In the genomic region with DNA sequence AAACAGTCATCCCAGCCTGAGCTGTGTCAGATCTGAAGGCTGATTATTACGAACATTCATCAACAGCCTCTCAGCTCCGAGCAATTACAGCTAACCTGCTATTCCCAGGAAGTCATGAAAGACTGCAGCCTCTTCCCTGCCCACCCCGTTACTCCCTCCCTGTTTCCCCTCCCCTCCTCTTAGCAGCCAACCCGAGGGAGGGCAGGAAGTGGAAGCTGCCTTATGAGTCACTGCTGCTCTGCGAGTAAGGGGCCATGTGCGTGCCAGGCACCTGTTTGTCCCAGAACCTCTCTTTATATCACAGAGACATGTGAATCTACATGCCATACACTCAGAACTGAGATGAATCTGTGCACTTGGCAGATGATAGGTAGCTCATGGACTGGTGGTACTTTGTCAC, we compare ENCODE assay signal across 19 mouse cellular contexts. TPM values are rescaled to one million over a fixed set of nuclear protein-coding genes. Genes with fewer than 3 reads are reported as not detected.
DNase-seq lines count a peak whose midpoint lies in the region; ATAC-seq and TF ChIP-seq lines count a peak whose summit lies in the region.
"Had no signal": no experiment of that assay in that cellular context is flagged by ENCODE, and none has a peak within 500 bp of the region (broad histone marks: within the 10 kb centered on the region; RNA-seq: fewer than 3 reads in every experiment).

No protein-coding gene starts in this region.

- no peak overlapping the region for H3K4me2 ChIP-seq in lung, postnatal 0 days (replicated peaks; ENCODE audit: low read depth, low read length)
- H3K4me2 ChIP-seq in intestine, embryonic 16.5 days (ENCODE audit: low read depth, low read length): no peak overlapping the region
- H3K4me2 ChIP-seq: forebrain, embryonic 15.5 days; kidney, embryonic 15.5 days; limb, embryonic 15.5 days; midbrain, embryonic 12.5 days had no signal

- H3K27ac ChIP-seq in lung, postnatal 0 days (ENCODE audit: low read length): no peak overlapping the region
- H3K27ac ChIP-seq in intestine, embryonic 16.5 days (ENCODE audit: low read length): no peak overlapping the region
- H3K27ac ChIP-seq: forebrain, embryonic 15.5 days; heart, adult 2 months; hindbrain, embryonic 10.5 days; kidney, embryonic 15.5 days; limb, embryonic 15.5 days; midbrain, embryonic 12.5 days had no signal

- no peak for TF ChIP-seq CTCF in lung, postnatal 0 days (IDR thresholded peaks at IDR 0.05)

- H3K9me3 ChIP-seq in lung, postnatal 0 days (ENCODE audit: low read length): no peaks in the 10 kb centered on the region
- no peaks in the 10 kb centered on the region for H3K9me3 ChIP-seq in intestine, embryonic 16.5 days (ENCODE audit: control insufficient read depth, low read length)
- H3K9me3 ChIP-seq: forebrain, embryonic 15.5 days; hindbrain, embryonic 10.5 days; kidney, embryonic 15.5 days; limb, embryonic 15.5 days; midbrain, embryonic 12.5 days had no signal

- 28% methylated on average over 6 of the region's 6 CpGs for WGBS in lung, postnatal 0 days
- WGBS in intestine, embryonic 16.5 days: 23% methylated on average over 6 of the region's 6 CpGs

- ATAC-seq in lung, postnatal 0 days: peak; percentile 42; the same call in 1 of the 2 replicates
- peak; percentile 33 for ATAC-seq in CD4-positive, CD25-positive, alpha-beta regulatory T cell, adult 4 months
- ATAC-seq in intestine, embryonic 16.5 days: 0 out of 2 replicates have a peak, but pooled peaks have one; percentile 43
- ATAC-seq: forebrain, embryonic 15.5 days; inflammation-experienced regulatory T-cells, adult 6 months had no signal

- no peaks in the 10 kb centered on the region for H3K36me3 ChIP-seq in lung, postnatal 0 days (ENCODE audit: insufficient read depth, low read length)
- no peaks in the 10 kb centered on the region for H3K36me3 ChIP-seq in intestine, embryonic 16.5 days (ENCODE audit: control insufficient read depth, insufficient read depth, low read length)
- H3K36me3 ChIP-seq: forebrain, embryonic 15.5 days; hindbrain, embryonic 10.5 days; kidney, embryonic 15.5 days; limb, embryonic 15.5 days; midbrain, embryonic 12.5 days had no signal

- H3K9ac ChIP-seq in lung, postnatal 0 days (replicated peaks; ENCODE audit: low read depth): no peak overlapping the region
- H3K9ac ChIP-seq in intestine, embryonic 16.5 days (ENCODE audit: low read depth, low read length): no peak overlapping the region
- H3K9ac ChIP-seq: forebrain, embryonic 15.5 days; kidney, embryonic 15.5 days; limb, embryonic 15.5 days; midbrain, embryonic 12.5 days had no signal

- no peak for TF ChIP-seq EP300 in lung, postnatal 0 days (IDR thresholded peaks at IDR 0.05)

- H3K4me3 ChIP-seq in lung, postnatal 0 days (ENCODE audit: low read depth, low read length): no peak overlapping the region
- H3K4me3 ChIP-seq in intestine, embryonic 16.5 days (ENCODE audit: low read length): no peak overlapping the region
- H3K4me3 ChIP-seq: forebrain, embryonic 15.5 days; heart, adult 2 months; hindbrain, embryonic 10.5 days; kidney, embryonic 15.5 days; limb, embryonic 15.5 days; midbrain, embryonic 12.5 days had no signal

- H3K27me3 ChIP-seq in lung, postnatal 0 days (replicated peaks; ENCODE audit: insufficient read depth, low read length): no peaks in the 10 kb centered on the region
- H3K27me3 ChIP-seq in intestine, embryonic 16.5 days (replicated peaks; ENCODE audit: control insufficient read depth, insufficient read depth, low read length): no peaks in the 10 kb centered on the region
- H3K27me3 ChIP-seq: forebrain, embryonic 15.5 days; kidney, embryonic 15.5 days had no signal

- peak; percentile 43 for DNase-seq in adrenal gland, postnatal 10 days
- no peak for DNase-seq in adrenal gland, adult 18-20 months (ENCODE audit: low spot score in 2 of 2)
- peak; percentile 40 for DNase-seq in lung, postnatal 0 days (ENCODE audit: low spot score)
- DNase-seq in lung, postnatal 10 days: no peak
- DNase-seq in heart, adult 9 months (ENCODE audit: low spot score in 2 of 2): no peak
- no peak for DNase-seq in cerebellum, postnatal 14 days
- DNase-seq: cerebellum, postnatal 10 days; gastrocnemius, postnatal 10 days; heart, adult 2 months; layer of hippocampus, postnatal 36 days; lung, postnatal 4 days had no signal

- no peaks in the 10 kb centered on the region for H3K4me1 ChIP-seq in lung, postnatal 0 days (ENCODE audit: insufficient read depth, low read depth, low read length)
- no peaks in the 10 kb centered on the region for H3K4me1 ChIP-seq in intestine, embryonic 16.5 days (ENCODE audit: control insufficient read depth, insufficient read depth, low read length)
- H3K4me1 ChIP-seq: kidney, embryonic 15.5 days; limb, embryonic 15.5 days had no signal

RNA-seq across cellular contexts. Expression of gene Tub, which starts 18.1 kb away (rescaled TPM):
- total RNA-seq in adrenal gland, postnatal 10 days (2021): 10 to 100 TPM; 20.7 to 27.5 TPM
- 10 to 100 TPM; 32.5 to 37.9 TPM for total RNA-seq in adrenal gland, adult 18-20 months (2021)
- 0.29 and 0.38 TPM in 2 replicates for polyA plus RNA-seq in lung, postnatal 0 days (2015; fragmentation: Nextera tagmentation; extraction: Ambion mirVana)
- polyA plus RNA-seq in CD4-positive, CD25-positive, alpha-beta regulatory T cell, adult 4 months (2017; shearing (Covaris generic)): under 1 TPM; 0.34 to 0.37 TPM
- polyA plus RNA-seq in intestine, embryonic 16.5 days (2015; fragmentation: Nextera tagmentation; extraction: Ambion mirVana): 1.8 and 1.9 TPM in 2 replicates

RNA-seq across cellular contexts. Expression of gene Eif3f, which starts 34.0 kb away (rescaled TPM):
- 100 to 1,000 TPM; 156 to 162 TPM for total RNA-seq in adrenal gland, postnatal 10 days (2021)
- 100 to 1,000 TPM; 111 to 160 TPM for total RNA-seq in adrenal gland, adult 18-20 months (2021)
- 80.1 and 83.6 TPM in 2 replicates for polyA plus RNA-seq in lung, postnatal 0 days (2015; fragmentation: Nextera tagmentation; extraction: Ambion mirVana)
- polyA plus RNA-seq in CD4-positive, CD25-positive, alpha-beta regulatory T cell, adult 4 months (2017; shearing (Covaris generic)): 10 to 100 TPM; 15.8 to 47.3 TPM
- polyA plus RNA-seq in intestine, embryonic 16.5 days (2015; fragmentation: Nextera tagmentation; extraction: Ambion mirVana): 68.2 TPM in 2 replicates

RNA-seq across cellular contexts. Expression of gene Nlrp10, which starts 38.2 kb away (rescaled TPM):
- total RNA-seq in adrenal gland, postnatal 10 days (2021): under 1 TPM; 0.24 to 0.33 TPM
- under 1 TPM; 0.32 to 0.43 TPM for total RNA-seq in adrenal gland, adult 18-20 months (2021)
- polyA plus RNA-seq in lung, postnatal 0 days (2015; fragmentation: Nextera tagmentation; extraction: Ambion mirVana): 0.27 and 0.31 TPM in 2 replicates
- polyA plus RNA-seq in CD4-positive, CD25-positive, alpha-beta regulatory T cell, adult 4 months (2017; shearing (Covaris generic)): under 1 TPM in 1 of 2 experiments, not detected in 1; 0.22 TPM
- polyA plus RNA-seq in intestine, embryonic 16.5 days (2015; fragmentation: Nextera tagmentation; extraction: Ambion mirVana): 0.06 TPM in 1 of 2 replicates, not detected in the other
- polyA plus RNA-seq: hindbrain, embryonic 10.5 days; kidney, embryonic 15.5 days had no signal

Comparison
In these comparisons a context has a peak if more than half of its experiments do, and no peak if none do; other contexts are left out.
1. DNase-seq: peak in adrenal gland, postnatal 10 days (single experiment) and lung, postnatal 0 days (single experiment); none in adrenal gland, adult 18-20 months (0 of 2), lung, postnatal 10 days (single experiment), heart, adult 9 months (0 of 2) and cerebellum, postnatal 14 days (0 of 2).
2. Peak in every context shown above with its lines, with median percentiles within 50 percentile points of each other: ATAC-seq.